Mouse (Mus musculus): ENCODE measurements around the gene Vmn1r163.
"Not testable (repeated sequence)": the region's sequence is repeated elsewhere in the genome, so short reads cannot be mapped to it uniquely, and the experiment has no call there.

The Vmn1r163 gene

GRCm38 (mm10) chr7:23055240-23055639 lies at the start of gene Vmn1r163:
Vmn1r163 (plus strand) TSS chr7:23055540.
- not testable (repeated sequence) for DNase-seq (ENCODE audit: low spot score in 2 of 2)

GRCm38 (mm10) chr7:23019823-23020222 lies 35.5 kb upstream of the Vmn1r163 start, which contains the start of gene Gm4216:
Gm4216 (minus strand) TSS chr7:23019923.
- not testable (repeated sequence) for DNase-seq (ENCODE audit: low spot score in 2 of 2)

GRCm38 (mm10) chr7:23067356-23067755 lies 12.0 kb downstream of the Vmn1r163 start, which contains the start of gene Gm8720:
Gm8720 (minus strand) TSS chr7:23067456.
- not testable (repeated sequence) for DNase-seq (ENCODE audit: low spot score in 2 of 2)

Measured in thymus, postnatal 10 days (tissue).